Mouse (Mus musculus) heart, embryonic 14.5 days (tissue): ENCODE measurements around the gene Rgs12. TPM values are rescaled to one million over a fixed set of nuclear protein-coding genes. Genes with fewer than 3 reads are reported as not detected.
A peak's percentile ranks its signal among the peaks of the same experiment; 100 is the strongest.

Experiments
- ATAC-seq: fragments of 200-750 bp; cut with Nextera tagmentation; 2 replicates; pipeline ENCODE4 v1.8.0; 2017; ENCODE audit warnings: low read depth, moderate TSS enrichment; ENCODE audit not compliant: insufficient number of reproducible peaks, insufficient read depth, low FRiP score
- H3K27ac ChIP-seq, 2 experiments: fragments of 200-500 bp in 1 of 2; fragments of 300-500 bp in 1 of 2; sonication (generic) in 1 of 2; replicated peaks in 1 of 2; 2 replicates each; pipeline ENCODE4 v1.5.1; 2012 to 2014; ENCODE audit warnings: low read depth in 2 of 2, low read length in 2 of 2, control low read depth in 1 of 2, mild to moderate bottlenecking in 1 of 2, mixed read lengths in 1 of 2; ENCODE audit not compliant: control insufficient read depth in 1 of 2, insufficient read depth in 1 of 2
- H3K27me3 ChIP-seq: fragments of 300-500 bp; sonication (generic); 2 replicates; pipeline ENCODE4 v1.6.1; 2014; ENCODE audit warnings: mild to moderate bottlenecking, low read length, control low read depth; ENCODE audit not compliant: control insufficient read depth, insufficient read depth
- H3K36me3 ChIP-seq: fragments of 300-500 bp; sonication (generic); 2 replicates; pipeline ENCODE4 v1.6.1; 2014; ENCODE audit warnings: mild to moderate bottlenecking, control low read depth, low read length, mixed read lengths; ENCODE audit not compliant: control insufficient read depth, insufficient read depth
- H3K4me1 ChIP-seq, 2 experiments: fragments of 200-500 bp in 1 of 2; fragments of 300-500 bp in 1 of 2; sonication (generic) in 1 of 2; 2 replicates each; pipeline ENCODE4 v1.6.1; 2012 to 2014; ENCODE audit warnings: low read length in 2 of 2, control low read depth in 1 of 2, mixed read lengths in 1 of 2; ENCODE audit not compliant: control insufficient read depth in 2 of 2, insufficient read depth in 2 of 2
- H3K4me2 ChIP-seq: fragments of 300-500 bp; sonication (generic); 2 replicates; pipeline ENCODE4 v1.6.1; 2014; ENCODE audit warnings: mild to moderate bottlenecking, low read length
- H3K4me3 ChIP-seq, 2 experiments: fragments of 200-500 bp in 1 of 2; fragments of 300-500 bp in 1 of 2; sonication (generic) in 1 of 2; 2 replicates each; pipeline ENCODE4 v1.5.1; 2012 to 2014; ENCODE audit warnings: low read length in 2 of 2, mild to moderate bottlenecking in 2 of 2, control low read depth in 1 of 2, low read depth in 1 of 2, moderate library complexity in 1 of 2; ENCODE audit not compliant: control insufficient read depth in 1 of 2, insufficient read depth in 1 of 2
- H3K9ac ChIP-seq: fragments of 300-500 bp; sonication (generic); 2 replicates; pipeline ENCODE4 v1.6.1; 2014; ENCODE audit warnings: mild to moderate bottlenecking, low read length
- H3K9me3 ChIP-seq: fragments of 300-500 bp; sonication (generic); 2 replicates; pipeline ENCODE4 v1.6.1; 2016; ENCODE audit warnings: low read length, control low read depth; ENCODE audit not compliant: control insufficient read depth
- WGBS: fragments of 180-500 bp; shearing (Covaris S2); extraction: QIAGEN DNeasy Blood & Tissue Kit; methylation state at CpG from one replicate; pipeline ENCODE4 v1.1.7; 2014; 5-methylcytosine and 5-hydroxymethylcytosine counted together
- polyA plus RNA-seq: library from polyadenylated mRNA; unstranded; fragments of >200 nt; fragmentation: Nextera tagmentation; extraction: Ambion mirVana; gene quantifications from 2 replicates; pipeline ENCODE4 v1.2.1, GENCODE M21; 2014

Gene Rgs12
- polyA plus RNA-seq = 23.3 and 30.6 TPM in 2 replicates

GRCm38 (mm10) chr5:34948861-34949760 lies at the start of gene Rgs12:
Gene Rgs12 (plus strand): TSS chr5:34949445.
- peak within 1 kb of the TSS; percentile 87 for H3K4me2 ChIP-seq
- no peaks in the 10 kb centered on the region for H3K27me3 ChIP-seq
- no peaks in the 10 kb centered on the region for H3K9me3 ChIP-seq
- peak within 1 kb of the TSS; percentile 85 to 91 for H3K4me3 ChIP-seq
- peaks cover 21 to 31% of the 10 kb centered on the region in 2 experiments for H3K4me1 ChIP-seq
- under 1% methylated on average over 62 of the region's 84 CpGs for WGBS
- 0 out of 2 replicates have a peak, but pooled peaks cover 5% of the 10 kb centered on the region for H3K36me3 ChIP-seq
- H3K27ac ChIP-seq = peak within 1 kb of the TSS; percentile 64 to 87
- peak; percentile 97 for ATAC-seq
- H3K9ac ChIP-seq = peak within 1 kb of the TSS; percentile 98

- no peaks in the 10 kb centered on the region for H3K9me3 ChIP-seq
- no peaks in the 10 kb centered on the region for H3K27me3 ChIP-seq
- H3K4me3 ChIP-seq = no peak overlapping the region
- H3K27ac ChIP-seq = no peak overlapping the region
- 96% methylated on average over 6 of the region's 6 CpGs for WGBS
- no peak overlapping the region for H3K9ac ChIP-seq
- ATAC-seq = no peak
- peaks cover 82% of the 10 kb centered on the region for H3K36me3 ChIP-seq
- no peak overlapping the region for H3K4me2 ChIP-seq
- H3K4me1 ChIP-seq = peaks cover 3 to 4% of the 10 kb centered on the region in 2 experiments; a peak in 2 of 4 replicates
These were observed 49.3 kb upstream of the Rgs12 start for GRCm38 (mm10) chr5:34899787-34900469.

DNA sequence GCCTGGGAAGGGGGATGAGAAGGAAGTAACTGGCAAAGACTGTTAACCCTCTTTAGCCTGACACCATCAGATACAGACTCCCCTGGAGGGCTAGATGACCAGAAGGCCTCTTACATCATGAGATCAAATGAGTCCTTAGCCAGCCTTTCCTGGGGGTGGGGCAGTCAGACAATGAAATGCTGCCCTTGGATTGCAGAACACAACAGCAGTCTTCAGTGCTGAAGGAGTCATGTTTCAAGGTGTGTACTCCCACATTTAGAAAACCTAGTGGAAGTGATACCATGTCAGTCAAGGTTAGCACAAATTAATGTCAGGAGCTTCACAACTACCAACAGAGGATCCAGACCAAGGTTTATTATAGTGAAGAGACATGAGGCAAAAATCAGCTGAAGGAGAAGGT lies 46.9 kb upstream of the Rgs12 start:
- Histone ChIP-seq H3K4me2 (no peak overlapping the region), H3K9ac (no peak overlapping the region), H3K27ac (no peak overlapping the region), H3K27me3 (no peaks in the 10 kb centered on the region), H3K36me3 (peaks cover 84% of the 10 kb centered on the region), H3K4me3 (no peak overlapping the region), H3K9me3 (no peaks in the 10 kb centered on the region), H3K4me1 (no peaks in the 10 kb centered on the region)
- ATAC-seq = no peak

DNA sequence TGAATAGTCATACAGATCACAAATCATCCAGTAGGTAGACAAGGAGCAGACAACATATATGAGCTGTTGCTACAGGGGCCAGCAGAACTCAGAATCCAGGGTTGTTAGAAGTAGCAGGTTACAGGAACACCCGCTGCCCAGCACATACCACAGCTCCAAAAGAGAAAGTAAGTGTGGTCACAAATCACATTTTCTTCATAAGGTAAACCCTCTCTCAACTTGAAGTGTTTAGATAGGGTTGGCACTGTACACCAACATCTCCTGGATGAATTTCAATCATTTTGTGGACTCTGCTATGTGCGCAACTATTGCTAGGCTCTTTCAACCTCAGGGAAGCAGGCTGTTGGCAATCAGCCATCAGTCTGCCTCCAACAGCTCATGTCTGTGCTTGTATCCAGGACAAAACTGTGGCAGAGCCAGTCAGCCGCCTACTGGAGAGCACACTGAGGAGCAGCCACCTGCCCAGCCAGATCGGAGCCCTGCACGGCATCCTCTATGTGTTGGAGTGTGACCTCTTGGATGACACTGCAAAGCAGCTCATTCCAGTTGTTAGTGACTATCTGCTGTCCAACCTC lies 46.3 kb upstream of the Rgs12 start:
- peaks cover 84% of the 10 kb centered on the region for H3K36me3 ChIP-seq
- no peaks in the 10 kb centered on the region for H3K27me3 ChIP-seq
- WGBS = 49% methylated on average over 5 of the region's 5 CpGs
- no peak overlapping the region for H3K4me3 ChIP-seq
- H3K4me1 ChIP-seq = no peaks in the 10 kb centered on the region
- ATAC-seq = peak; percentile 65
- H3K4me2 ChIP-seq = no peak overlapping the region
- H3K9me3 ChIP-seq = no peaks in the 10 kb centered on the region
- H3K9ac ChIP-seq = no peak overlapping the region
- peak overlapping the region in 1 of 2 experiments; percentile 21; a peak in 1 of 4 replicates for H3K27ac ChIP-seq

DNA sequence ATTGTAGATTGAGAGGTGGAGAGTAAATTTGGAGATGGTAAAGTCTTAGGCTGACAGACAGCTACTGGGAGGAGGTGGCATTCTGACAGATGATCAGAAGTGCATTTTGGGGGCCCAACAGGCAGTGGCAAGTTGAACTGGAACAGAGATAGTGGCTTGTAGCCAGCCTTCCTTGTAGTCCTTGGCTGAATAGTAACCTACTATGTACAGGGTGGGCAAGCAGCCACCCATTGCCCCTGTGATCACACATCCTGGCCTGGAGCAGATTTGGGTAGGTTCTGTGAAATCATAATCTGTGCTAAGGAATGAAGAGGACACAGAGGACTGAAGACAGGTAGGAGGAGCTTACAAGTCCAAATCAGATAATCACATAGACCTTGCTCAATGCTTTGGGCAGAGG lies 44.8 kb upstream of the Rgs12 start:
- Histone ChIP-seq H3K4me1 (peaks cover 3 to 7% of the 10 kb centered on the region in 2 experiments; a peak in 2 of 4 replicates), H3K36me3 (peaks cover 80% of the 10 kb centered on the region), H3K9me3 (no peaks in the 10 kb centered on the region), H3K27me3 (no peaks in the 10 kb centered on the region), H3K4me3 (no peak overlapping the region), H3K9ac (no peak overlapping the region), H3K4me2 (no peak overlapping the region), H3K27ac (no peak overlapping the region)
- no peak for ATAC-seq

DNA sequence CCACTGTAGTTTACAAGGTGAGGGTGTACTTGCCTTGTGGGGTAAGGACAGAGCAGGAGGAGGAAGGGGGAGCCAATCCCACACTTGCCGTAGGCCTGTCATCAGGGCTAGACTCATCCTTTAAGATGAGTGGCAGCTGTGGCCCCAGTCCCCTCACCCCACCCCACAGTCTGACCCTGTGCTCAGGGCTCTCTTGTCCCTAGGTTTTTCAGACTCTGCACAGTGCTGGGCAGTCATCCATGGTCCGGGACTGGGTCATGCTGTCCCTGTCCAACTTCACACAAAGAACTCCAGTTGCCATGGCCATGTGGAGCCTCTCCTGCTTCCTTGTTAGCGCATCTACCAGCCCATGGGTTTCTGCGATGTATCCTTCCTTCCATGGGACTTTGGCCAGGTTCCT lies 42.0 kb upstream of the Rgs12 start:
- 86% methylated on average over 4 of the region's 4 CpGs for WGBS
- Histone ChIP-seq H3K9ac (no peak overlapping the region), H3K4me1 (peaks cover 3 to 7% of the 10 kb centered on the region in 2 experiments; a peak in 2 of 4 replicates), H3K36me3 (peaks cover 66% of the 10 kb centered on the region), H3K27ac (no peak overlapping the region), H3K9me3 (no peaks in the 10 kb centered on the region), H3K27me3 (no peaks in the 10 kb centered on the region), H3K4me3 (no peak overlapping the region), H3K4me2 (no peak overlapping the region)
- ATAC-seq = 0 out of 2 replicates have a peak, but pooled peaks have one; percentile 20

DNA sequence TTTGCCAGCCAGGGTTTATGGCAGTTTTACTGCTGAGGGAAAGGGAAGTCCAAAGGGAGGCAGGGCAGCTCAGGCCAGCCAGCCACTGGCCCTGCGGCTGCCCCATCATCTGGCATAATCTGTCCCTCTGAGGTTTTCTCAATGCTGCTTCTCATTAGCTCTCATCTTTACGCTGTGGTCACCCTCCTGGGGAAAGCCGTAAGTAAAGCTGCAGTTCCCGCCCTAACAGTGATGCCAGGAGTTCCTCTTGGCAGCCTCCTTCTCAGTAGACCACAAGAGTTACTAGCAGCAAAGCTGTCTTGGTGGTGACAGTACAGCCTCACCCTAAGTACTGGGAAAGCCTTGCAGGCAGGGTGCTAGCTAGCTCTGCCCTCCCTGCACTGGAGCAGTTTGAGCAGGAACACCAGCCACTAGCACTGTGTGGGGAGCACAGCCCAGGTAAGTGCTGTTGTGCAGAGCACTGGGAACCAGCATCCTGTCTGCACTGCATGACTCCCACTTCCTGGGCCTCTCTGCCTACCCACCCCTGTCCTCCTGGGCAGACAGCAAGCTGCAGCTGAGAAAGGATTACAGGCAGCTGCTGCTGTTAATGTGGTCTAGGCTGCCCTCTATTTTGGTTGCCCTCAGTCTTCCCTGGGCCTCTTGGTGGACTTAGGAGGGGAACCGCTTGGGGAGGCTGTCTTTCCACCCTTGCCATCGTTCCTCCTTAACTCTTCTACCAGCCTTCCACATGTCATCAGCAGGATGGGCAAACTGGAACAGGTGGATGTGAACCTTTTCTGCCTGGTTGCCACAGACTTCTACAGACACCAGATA lies 41.1 kb upstream of the Rgs12 start, which contains the start of gene Msantd1:
Gene Msantd1, plus strand, starts transcription at position 103 of the 816 bp plus-strand sequence.
- H3K4me1 ChIP-seq = peaks cover 3 to 7% of the 10 kb centered on the region in 2 experiments; a peak in 2 of 4 replicates
- H3K27me3 ChIP-seq = no peaks in the 10 kb centered on the region
- H3K4me3 ChIP-seq = no peak within 1 kb of the TSS
- H3K9ac ChIP-seq = no peak within 1 kb of the TSS
- H3K9me3 ChIP-seq = no peaks in the 10 kb centered on the region
- WGBS = 87% methylated on average over 6 of the region's 6 CpGs
- H3K27ac ChIP-seq = peak within 1 kb of the TSS; percentile 9 to 25; a peak in 2 of 4 replicates
- ATAC-seq = no peak; the same call in 1 of the 2 replicates
- peaks cover 70% of the 10 kb centered on the region for H3K36me3 ChIP-seq
- H3K4me2 ChIP-seq = no peak within 1 kb of the TSS
